Mouse (Mus musculus) ZHBTc4 (cell line): Measurements from ENCODE around the gene Aldh1a3.

ENCODE experiments used
- DNase-seq: peaks from one replicate; pipeline ENCODE4 v3.0.0-alpha.2; 2011; ENCODE audit warnings: low read depth, low spot score

Aldh1a3 gene

GRCm38 (mm10) chr7:66427437-66428161 is at the start of gene Aldh1a3:
Gene Aldh1a3, minus strand, starts transcription at chr7:66427517.
- DNase-seq, result peak; percentile 83

- DNase-seq, result no peak
Observed at GRCm38 (mm10) chr7:66476289-66476688, 49.0 kb upstream of the Aldh1a3 start.

- DNase-seq, result no peak
Observed at GRCm38 (mm10) chr7:66471641-66472216, 44.4 kb upstream of the Aldh1a3 start.

- no peak for DNase-seq
Observed at GRCm38 (mm10) chr7:66466641-66467040, 39.3 kb upstream of the Aldh1a3 start.

- no peak for DNase-seq
Observed at GRCm38 (mm10) chr7:66465241-66465640, 37.9 kb upstream of the Aldh1a3 start.

GRCm38 (mm10) chr7:66463081-66463480 is 35.8 kb upstream of the Aldh1a3 start:
- no peak for DNase-seq

GRCm38 (mm10) chr7:66451622-66452295 is 24.4 kb upstream of the Aldh1a3 start:
- DNase-seq, result no peak

GRCm38 (mm10) chr7:66449971-66450752 is 22.8 kb upstream of the Aldh1a3 start:
- DNase-seq, result peak; percentile 20

GRCm38 (mm10) chr7:66448786-66449540 is 21.6 kb upstream of the Aldh1a3 start:
- DNase-seq, result no peak

GRCm38 (mm10) chr7:66448304-66448703 is 21.0 kb upstream of the Aldh1a3 start:
- DNase-seq, result peak; percentile 49

- DNase-seq, result no peak
Observed at GRCm38 (mm10) chr7:66446860-66447259, 19.5 kb upstream of the Aldh1a3 start.

GRCm38 (mm10) chr7:66445117-66445905 is 18.0 kb upstream of the Aldh1a3 start:
- no peak for DNase-seq

- no peak for DNase-seq
Observed at GRCm38 (mm10) chr7:66444706-66445105, 17.4 kb upstream of the Aldh1a3 start.

GRCm38 (mm10) chr7:66442501-66443369 is 15.4 kb upstream of the Aldh1a3 start:
- DNase-seq, result no peak

- no peak for DNase-seq
Observed at GRCm38 (mm10) chr7:66438787-66439669, 11.7 kb upstream of the Aldh1a3 start.

GRCm38 (mm10) chr7:66434453-66434935 is 7.2 kb upstream of the Aldh1a3 start:
- peak; percentile 69 for DNase-seq

GRCm38 (mm10) chr7:66427053-66427436 is 272 bp downstream of the Aldh1a3 start:
- no peak for DNase-seq

- DNase-seq, result no peak
Observed at GRCm38 (mm10) chr7:66421903-66422302, 5.4 kb downstream of the Aldh1a3 start.
